Mouse (Mus musculus): ENCODE results near the gene Klrb1c. TPM values are rescaled to one million over a fixed set of nuclear protein-coding genes. Genes with fewer than 3 reads are reported as not detected.

The Klrb1c gene
- polyA plus RNA-seq, 1 experiment = not detected

- peaks cover 14% of the 10 kb centered on the region for H3K4me1 ChIP-seq
- peaks cover 8% of the 10 kb centered on the region for H3K27me3 ChIP-seq (replicated peaks)
- no peak for TF ChIP-seq FLI1 (IDR thresholded peaks at IDR 0.05; ENCODE audit: low read length)
- TF ChIP-seq GATA1 (IDR thresholded peaks at IDR 0.05; ENCODE audit: borderline replicate concordance, low read length) = no peak
- H3K4me3 ChIP-seq (replicated peaks) = no peak overlapping the region
- no peaks in the 10 kb centered on the region for H3K36me3 ChIP-seq (replicated peaks; ENCODE audit: low read length)
- H3K9me3 ChIP-seq = peaks cover 7% of the 10 kb centered on the region
Measured at GRCm38 (mm10) chr6:128737445-128737844, 51.6 kb downstream of the Klrb1c start.

DNA sequence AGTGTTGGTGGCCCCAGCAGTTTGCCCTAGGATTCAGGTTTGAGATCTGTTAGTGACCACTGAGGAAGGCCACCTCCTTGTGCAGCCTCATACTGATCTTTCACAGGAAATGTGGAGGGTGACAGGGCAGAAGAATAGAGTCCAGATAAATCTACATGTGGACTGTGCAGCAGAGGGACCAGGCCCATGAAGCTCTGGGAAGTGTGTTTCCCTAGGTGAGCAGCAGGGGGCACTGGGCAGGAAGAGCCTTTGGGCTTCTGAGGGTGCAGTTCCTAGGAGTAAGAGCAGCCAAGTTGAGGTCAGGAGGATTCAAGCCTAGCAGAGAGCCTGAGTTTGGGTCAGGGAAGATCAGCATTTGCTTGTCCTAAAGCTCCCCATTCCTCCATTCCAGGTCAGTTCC, 52.9 kb downstream of the Klrb1c start:
- Histone ChIP-seq H3K9me3 (peaks cover 7% of the 10 kb centered on the region), H3K4me1 (peaks cover 20% of the 10 kb centered on the region), H3K4me3 (replicated peaks) (no peak overlapping the region), H3K36me3 (replicated peaks; ENCODE audit: low read length) (no peaks in the 10 kb centered on the region), H3K27me3 (replicated peaks) (peaks cover 8% of the 10 kb centered on the region)
- TF ChIP-seq GATA1 (IDR thresholded peaks at IDR 0.05; ENCODE audit: borderline replicate concordance, low read length) (no peak), FLI1 (IDR thresholded peaks at IDR 0.05; ENCODE audit: low read length) (no peak)

DNA sequence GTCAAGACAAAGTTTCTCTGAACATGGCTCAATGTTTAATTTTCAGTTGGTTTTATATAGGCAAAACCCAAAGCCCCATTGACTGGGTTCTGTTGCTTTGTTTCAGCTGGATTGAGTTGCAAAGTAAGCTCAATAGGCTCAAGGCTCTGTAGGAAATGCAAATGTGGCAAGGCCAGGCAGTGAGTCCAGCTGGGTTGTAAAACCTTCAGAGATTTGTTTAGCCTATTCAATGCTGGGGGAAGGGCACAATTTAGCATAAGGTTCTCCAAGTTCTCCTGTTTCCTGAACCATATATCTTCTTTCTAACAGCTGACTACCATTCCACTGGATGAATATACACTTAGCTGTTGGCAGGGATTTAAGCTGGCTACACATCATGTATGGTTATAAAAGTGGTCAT, 54.1 kb downstream of the Klrb1c start:
- H3K4me1 ChIP-seq = peaks cover 20% of the 10 kb centered on the region

GRCm38 (mm10) chr6:128733908-128734679, 54.9 kb downstream of the Klrb1c start:
- Histone ChIP-seq H3K4me1 (peaks cover 20% of the 10 kb centered on the region), H3K36me3 (replicated peaks; ENCODE audit: low read length) (no peaks in the 10 kb centered on the region), H3K27me3 (replicated peaks) (peaks cover 6% of the 10 kb centered on the region), H3K9me3 (peaks cover 13% of the 10 kb centered on the region), H3K4me3 (replicated peaks) (peak overlapping the region; percentile 62)
- TF ChIP-seq FLI1 (IDR thresholded peaks at IDR 0.05; ENCODE audit: low read length) (no peak), GATA1 (IDR thresholded peaks at IDR 0.05; ENCODE audit: borderline replicate concordance, low read length) (no peak)

More for the DNA sequence above, 54.1 kb downstream of the Klrb1c start:
- no peaks in the 10 kb centered on the region for H3K36me3 ChIP-seq (replicated peaks; ENCODE audit: low read length)
- TF ChIP-seq GATA1 (IDR thresholded peaks at IDR 0.05; ENCODE audit: borderline replicate concordance, low read length) (no peak), FLI1 (IDR thresholded peaks at IDR 0.05; ENCODE audit: low read length) (no peak)
- peaks cover 13% of the 10 kb centered on the region for H3K9me3 ChIP-seq
- H3K4me3 ChIP-seq (replicated peaks) = no peak overlapping the region
- peaks cover 6% of the 10 kb centered on the region for H3K27me3 ChIP-seq (replicated peaks)

GRCm38 (mm10) chr6:128732032-128732431, 57.0 kb downstream of the Klrb1c start:
- no peak overlapping the region for H3K4me3 ChIP-seq (replicated peaks)
- no peaks in the 10 kb centered on the region for H3K27me3 ChIP-seq (replicated peaks)
- TF ChIP-seq FLI1 (IDR thresholded peaks at IDR 0.05; ENCODE audit: low read length) (no peak), GATA1 (IDR thresholded peaks at IDR 0.05; ENCODE audit: borderline replicate concordance, low read length) (no peak)
- H3K36me3 ChIP-seq (replicated peaks; ENCODE audit: low read length) = no peaks in the 10 kb centered on the region
- H3K9me3 ChIP-seq = peaks cover 6% of the 10 kb centered on the region
- H3K4me1 ChIP-seq = peaks cover 20% of the 10 kb centered on the region

Other genes starting within 250 kb of the Klrb1c start
- gene A2ml1, start 207.6 kb downstream of the Klrb1c start, polyA plus RNA-seq (2012; ENCODE audit: insufficient read depth, low replicate concordance) = not detected in 2 replicates
- not detected in 2 replicates for gene Klrb1a, start 165.7 kb downstream of the Klrb1c start, polyA plus RNA-seq (2012; ENCODE audit: insufficient read depth, low replicate concordance)
- gene Clec2h, start 126.8 kb downstream of the Klrb1c start, polyA plus RNA-seq (2012; ENCODE audit: insufficient read depth, low replicate concordance) = not detected in 2 replicates
- gene Klrb1, start 66.2 kb downstream of the Klrb1c start, polyA plus RNA-seq (2012; ENCODE audit: insufficient read depth, low replicate concordance) = not detected in 2 replicates
- gene Gm44511, start 37.1 kb upstream of the Klrb1c start, polyA plus RNA-seq (2012; ENCODE audit: insufficient read depth, low replicate concordance) = not detected in 2 replicates
- gene Klrb1b, start 37.1 kb upstream of the Klrb1c start, polyA plus RNA-seq (2012; ENCODE audit: insufficient read depth, low replicate concordance) = not detected in 2 replicates
- gene Clec2i, start 98.4 kb upstream of the Klrb1c start, polyA plus RNA-seq (2012; ENCODE audit: insufficient read depth, low replicate concordance) = not detected in 2 replicates
- 0.43 TPM in 1 of 2 replicates, not detected in the other for gene BC035044, start 101.9 kb upstream of the Klrb1c start, polyA plus RNA-seq (2012; ENCODE audit: insufficient read depth, low replicate concordance)
- not detected in 2 replicates for gene Clec2g, start 145.2 kb upstream of the Klrb1c start, polyA plus RNA-seq (2012; ENCODE audit: insufficient read depth, low replicate concordance)